Mouse (Mus musculus) hindbrain, embryonic 11.5 days (tissue): ENCODE results near the gene Runx1. TPM values are rescaled to one million over a fixed set of nuclear protein-coding genes. Genes with fewer than 3 reads are reported as not detected.

Experiments used
- ATAC-seq: fragments of 200-750 bp; cut with Nextera tagmentation; 2 replicates; pipeline ENCODE4 v1.8.0; 2017; ENCODE audit warnings: mild to moderate bottlenecking, moderate TSS enrichment, moderate library complexity; ENCODE audit not compliant: low FRiP score
- DNase-seq: peaks from one replicate; pipeline ENCODE4 v3.0.0-alpha.2; 2015; ENCODE audit warnings: low spot score
- H3K27ac ChIP-seq: fragments of 300-500 bp; sonication (generic); 2 replicates; pipeline ENCODE4 v1.5.1; 2014; ENCODE audit warnings: mild to moderate bottlenecking, low read depth, low read length
- H3K27me3 ChIP-seq: fragments of 300-500 bp; sonication (generic); 2 replicates; pipeline ENCODE4 v1.6.1; 2014; ENCODE audit warnings: mild to moderate bottlenecking, low read length, moderate library complexity, mixed read lengths; ENCODE audit not compliant: control insufficient read depth, insufficient read depth
- H3K36me3 ChIP-seq: fragments of 300-500 bp; sonication (generic); 2 replicates; pipeline ENCODE4 v1.6.1; 2014; ENCODE audit warnings: mild to moderate bottlenecking, low read length, moderate library complexity, mixed read lengths; ENCODE audit not compliant: control insufficient read depth, insufficient read depth
- H3K4me1 ChIP-seq: fragments of 300-500 bp; sonication (generic); replicated peaks from 2 replicates; pipeline ENCODE4 v1.6.1; 2014; ENCODE audit warnings: low read length, mixed read lengths; ENCODE audit not compliant: control insufficient read depth, insufficient read depth
- H3K4me2 ChIP-seq: fragments of 300-500 bp; sonication (generic); replicated peaks from 2 replicates; pipeline ENCODE4 v1.6.1; 2014; ENCODE audit warnings: mild to moderate bottlenecking, low read depth, low read length
- H3K4me3 ChIP-seq: fragments of 300-500 bp; sonication (generic); 2 replicates; pipeline ENCODE4 v1.5.1; 2014; ENCODE audit warnings: low read depth, low read length
- H3K9ac ChIP-seq: fragments of 300-500 bp; sonication (generic); 2 replicates; pipeline ENCODE4 v1.6.1; 2014; ENCODE audit warnings: low read depth, low read length
- H3K9me3 ChIP-seq: fragments of 300-500 bp; sonication (generic); 2 replicates; pipeline ENCODE4 v1.6.1; 2016; ENCODE audit warnings: low read length; ENCODE audit not compliant: control insufficient read depth
- WGBS: fragments of 180-500 bp; shearing (Covaris S2); extraction: QIAGEN DNeasy Blood & Tissue Kit; methylation state at CpG from one replicate; pipeline ENCODE4 v1.1.7; 2014; 5-methylcytosine and 5-hydroxymethylcytosine counted together
- polyA plus RNA-seq: library from polyadenylated mRNA; unstranded; fragments of >200 nt; fragmentation: Nextera tagmentation; extraction: Ambion mirVana; gene quantifications from 2 replicates; pipeline ENCODE4 v1.2.1, GENCODE M21; 2014

Gene Runx1
- polyA plus RNA-seq, 1 experiment from 2014 or later, result 2.6 TPM

GRCm38 (mm10) chr16:92710161-92710560 lies 115.8 kb downstream of the Runx1 start:
- Histone ChIP-seq H3K36me3 (no peaks in the 10 kb centered on the region), H3K9me3 (no peaks in the 10 kb centered on the region), H3K4me1 (no peaks in the 10 kb centered on the region), H3K27me3 (no peaks in the 10 kb centered on the region), H3K4me3 (no peak overlapping the region), H3K9ac (no peak overlapping the region), H3K4me2 (no peak overlapping the region), H3K27ac (no peak overlapping the region)
- ATAC-seq (no peak), DNase-seq (no peak)
- 24% methylated on average over 1 of the region's 1 CpGs for WGBS

GRCm38 (mm10) chr16:92708718-92709117 lies 117.2 kb downstream of the Runx1 start:
- 70% methylated on average over 4 of the region's 4 CpGs for WGBS
- Histone ChIP-seq H3K4me3 (no peak overlapping the region), H3K9ac (no peak overlapping the region), H3K9me3 (no peaks in the 10 kb centered on the region), H3K27me3 (no peaks in the 10 kb centered on the region), H3K36me3 (no peaks in the 10 kb centered on the region), H3K4me1 (no peaks in the 10 kb centered on the region), H3K27ac (no peak overlapping the region), H3K4me2 (no peak overlapping the region)
- ATAC-seq, result no peak
- DNase-seq, result no peak

GRCm38 (mm10) chr16:92707712-92708111 lies 118.2 kb downstream of the Runx1 start:
- Histone ChIP-seq H3K4me3 (no peak overlapping the region), H3K27ac (no peak overlapping the region), H3K9me3 (no peaks in the 10 kb centered on the region), H3K9ac (no peak overlapping the region), H3K4me1 (no peaks in the 10 kb centered on the region), H3K4me2 (no peak overlapping the region), H3K27me3 (no peaks in the 10 kb centered on the region), H3K36me3 (no peaks in the 10 kb centered on the region)
- no peak for ATAC-seq
- 83% methylated on average over 4 of the region's 4 CpGs for WGBS
- no peak for DNase-seq

GRCm38 (mm10) chr16:92707146-92707545 lies 118.8 kb downstream of the Runx1 start:
- no peaks in the 10 kb centered on the region for H3K9me3 ChIP-seq
- WGBS, result 85% methylated on average over 2 of the region's 2 CpGs
- H3K27ac ChIP-seq, result no peak overlapping the region
- no peak overlapping the region for H3K4me2 ChIP-seq
- no peak overlapping the region for H3K4me3 ChIP-seq
- DNase-seq, result no peak
- H3K27me3 ChIP-seq, result no peaks in the 10 kb centered on the region; the same call in 1 of the 2 replicates
- no peaks in the 10 kb centered on the region for H3K4me1 ChIP-seq
- no peaks in the 10 kb centered on the region for H3K36me3 ChIP-seq
- ATAC-seq, result no peak
- H3K9ac ChIP-seq, result no peak overlapping the region

- H3K9me3 ChIP-seq, result no peaks in the 10 kb centered on the region
- H3K27me3 ChIP-seq, result peaks cover 4% of the 10 kb centered on the region; the same call in 1 of the 2 replicates
- no peaks in the 10 kb centered on the region for H3K4me1 ChIP-seq
- no peak overlapping the region for H3K4me2 ChIP-seq
- no peak overlapping the region for H3K4me3 ChIP-seq
- H3K36me3 ChIP-seq, result no peaks in the 10 kb centered on the region
- no peak overlapping the region for H3K9ac ChIP-seq
- DNase-seq, result no peak
- no peak overlapping the region for H3K27ac ChIP-seq
- 78% methylated on average over 7 of the region's 7 CpGs for WGBS
- no peak for ATAC-seq
Measured at GRCm38 (mm10) chr16:92705564-92706458, 120.1 kb downstream of the Runx1 start.

GRCm38 (mm10) chr16:92703850-92704249 lies 122.1 kb downstream of the Runx1 start:
- 93% methylated on average over 2 of the region's 2 CpGs for WGBS
- DNase-seq (no peak), ATAC-seq (no peak)
- Histone ChIP-seq H3K4me3 (no peak overlapping the region), H3K27ac (no peak overlapping the region), H3K9me3 (no peaks in the 10 kb centered on the region), H3K9ac (no peak overlapping the region), H3K4me2 (no peak overlapping the region), H3K4me1 (no peaks in the 10 kb centered on the region), H3K27me3 (peaks cover 22% of the 10 kb centered on the region), H3K36me3 (no peaks in the 10 kb centered on the region)

GRCm38 (mm10) chr16:92699531-92700397 lies 126.2 kb downstream of the Runx1 start:
- H3K4me3 ChIP-seq, result no peak overlapping the region
- H3K4me1 ChIP-seq, result peaks cover 10% of the 10 kb centered on the region
- 2% methylated on average over 27 of the region's 27 CpGs for WGBS
- peaks cover 56% of the 10 kb centered on the region for H3K27me3 ChIP-seq
- DNase-seq (peak; percentile 58), ATAC-seq (no peak)
- no peak overlapping the region for H3K9ac ChIP-seq
- no peaks in the 10 kb centered on the region for H3K36me3 ChIP-seq
- H3K4me2 ChIP-seq, result no peak overlapping the region
- no peaks in the 10 kb centered on the region for H3K9me3 ChIP-seq
- H3K27ac ChIP-seq, result no peak overlapping the region

- no peaks in the 10 kb centered on the region for H3K9me3 ChIP-seq
- peaks cover 67% of the 10 kb centered on the region for H3K27me3 ChIP-seq
- H3K4me1 ChIP-seq, result peaks cover 10% of the 10 kb centered on the region
- peak; percentile 81 for ATAC-seq
- H3K36me3 ChIP-seq, result no peaks in the 10 kb centered on the region
- H3K9ac ChIP-seq, result peak overlapping the region; percentile 4; the same call in 1 of the 2 replicates
- peak overlapping the region; percentile 58 for H3K4me3 ChIP-seq
- no peak overlapping the region for H3K27ac ChIP-seq
- WGBS, result 1% methylated on average over 25 of the region's 26 CpGs
- peak overlapping the region; percentile 98 for H3K4me2 ChIP-seq
- peak; percentile 95 for DNase-seq
Measured at GRCm38 (mm10) chr16:92698612-92698998, 127.3 kb downstream of the Runx1 start.
